Mouse (Mus musculus) mesoderm, embryonic 11.5 days (tissue): ENCODE results near the gene Lgals4.

ENCODE experiments used
- DNase-seq: peaks from one replicate; pipeline ENCODE4 v3.0.0-alpha.2; 2012; ENCODE audit warnings: low read depth, low spot score

Lgals4 gene

GRCm38 (mm10) chr7:28808221-28808941 lies 25.3 kb upstream of the Lgals4 start, which contains the start of gene Hnrnpl:
Gene Hnrnpl (plus strand): TSS chr7:28808541.
- peak; percentile 73 for DNase-seq

- DNase-seq: peak; percentile 95
Measured at GRCm38 (mm10) chr7:28808957-28809393, 24.7 kb upstream of the Lgals4 start.

DNA sequence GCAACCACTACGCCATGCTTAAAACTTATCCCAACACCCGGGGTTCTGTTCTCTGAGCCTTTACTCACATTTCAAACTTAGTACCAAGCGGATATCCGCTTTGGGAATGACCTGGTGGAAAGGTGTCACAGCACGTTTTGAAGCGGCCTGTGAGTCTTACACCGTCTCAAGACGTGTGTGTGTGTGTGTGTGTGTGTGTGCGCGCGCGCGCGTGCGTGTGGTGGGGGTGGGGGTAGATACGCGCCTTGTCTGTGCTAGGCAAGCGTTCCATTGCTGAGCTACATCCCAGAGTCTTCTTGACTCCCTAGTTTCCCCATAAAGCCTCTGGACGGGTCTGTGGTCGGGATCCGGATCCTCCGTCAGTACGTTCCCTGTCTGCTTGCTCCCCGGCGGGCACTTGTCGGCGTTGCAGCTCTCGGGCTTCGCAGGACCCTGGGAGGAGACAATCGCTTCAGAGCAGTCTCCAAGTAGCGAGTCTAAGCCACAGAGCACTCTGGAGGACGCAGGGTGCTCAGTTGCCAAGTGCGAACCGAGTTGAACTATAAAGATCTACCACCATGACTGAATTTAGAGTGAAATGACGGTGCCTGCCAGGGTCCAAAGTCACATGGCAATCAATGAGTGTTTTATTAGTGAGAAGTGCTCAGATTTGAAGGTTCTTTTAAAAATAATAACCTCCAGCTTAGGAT lies 24.1 kb upstream of the Lgals4 start:
- peak; percentile 57 for DNase-seq

DNA sequence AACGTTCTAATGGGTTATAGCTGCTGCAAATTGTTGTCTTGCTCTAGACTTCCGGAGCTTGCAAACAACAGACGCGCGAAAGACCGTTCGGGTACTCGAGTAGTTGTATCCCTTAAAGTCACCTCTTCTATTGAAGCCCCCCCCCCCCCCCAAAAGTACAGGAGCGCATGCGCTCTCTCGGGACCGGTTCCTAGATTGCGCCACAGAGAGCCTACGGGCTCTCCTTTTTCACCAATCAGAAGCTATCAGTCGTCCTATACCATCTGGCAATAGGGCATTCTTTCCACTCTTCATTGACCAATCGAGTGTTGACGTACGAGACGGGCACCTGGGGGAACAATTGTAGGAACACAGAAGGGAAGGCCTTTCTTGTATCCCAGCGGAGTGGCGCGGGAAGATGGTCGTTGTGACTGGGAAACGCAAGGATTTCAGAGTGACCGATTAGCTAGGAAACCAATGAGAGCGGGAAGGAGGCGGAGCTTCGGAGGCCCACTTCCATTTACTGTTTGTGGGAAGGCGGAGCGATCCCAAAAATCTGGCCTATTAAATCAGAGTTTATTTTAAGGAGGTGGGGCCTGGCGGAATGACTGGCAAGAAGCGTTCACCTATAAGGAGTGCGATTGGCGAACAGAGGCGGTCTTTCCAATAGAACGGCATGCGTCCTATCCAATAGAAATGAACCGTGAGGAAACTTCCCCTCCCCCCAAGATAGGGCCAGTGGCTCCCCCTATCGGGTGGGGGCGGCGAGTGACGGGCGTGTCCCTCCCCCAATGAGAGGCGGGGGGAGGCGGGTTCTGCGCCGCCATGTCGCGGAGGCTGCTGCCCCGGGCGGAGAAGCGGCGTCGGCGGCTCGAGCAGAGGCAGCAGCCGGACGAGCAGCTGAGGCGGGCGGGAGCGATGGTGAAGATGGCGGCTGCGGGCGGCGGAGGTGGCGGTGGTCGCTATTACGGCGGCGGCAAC lies 23.3 kb upstream of the Lgals4 start:
- DNase-seq: peak; percentile 99

- DNase-seq: peak; percentile 97
Measured at GRCm38 (mm10) chr7:28811228-28811627, 22.4 kb upstream of the Lgals4 start.

DNA sequence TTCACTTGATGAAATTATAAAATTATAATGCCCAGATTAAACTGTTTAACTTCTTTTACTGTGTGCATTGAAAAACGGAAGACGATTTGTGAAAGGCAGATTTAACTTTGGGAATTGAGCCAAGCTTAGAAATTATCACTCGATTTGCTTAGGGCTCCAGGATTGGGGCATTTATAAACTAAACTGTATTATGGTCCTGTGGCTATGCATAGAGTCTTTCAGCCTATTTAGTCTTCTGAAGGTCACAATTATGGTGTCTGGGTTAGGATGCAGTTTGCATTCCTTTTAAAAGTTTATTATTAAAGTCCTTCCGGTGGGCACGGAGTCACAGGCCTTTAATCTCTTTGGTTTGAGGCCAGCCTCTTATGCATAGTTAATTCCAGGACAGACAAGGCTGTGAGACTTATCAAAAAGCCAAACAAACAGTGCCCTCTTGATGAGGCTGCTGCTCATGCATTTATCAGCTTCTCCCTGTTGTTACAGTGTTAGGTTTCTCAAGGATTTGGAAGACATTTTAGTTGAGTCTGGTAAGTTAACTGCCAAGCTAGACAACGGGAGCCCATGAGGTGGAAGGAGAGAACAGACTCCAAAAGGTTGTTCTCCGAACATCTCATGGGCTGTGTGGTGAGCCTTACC lies 21.9 kb upstream of the Lgals4 start:
- no peak for DNase-seq

DNA sequence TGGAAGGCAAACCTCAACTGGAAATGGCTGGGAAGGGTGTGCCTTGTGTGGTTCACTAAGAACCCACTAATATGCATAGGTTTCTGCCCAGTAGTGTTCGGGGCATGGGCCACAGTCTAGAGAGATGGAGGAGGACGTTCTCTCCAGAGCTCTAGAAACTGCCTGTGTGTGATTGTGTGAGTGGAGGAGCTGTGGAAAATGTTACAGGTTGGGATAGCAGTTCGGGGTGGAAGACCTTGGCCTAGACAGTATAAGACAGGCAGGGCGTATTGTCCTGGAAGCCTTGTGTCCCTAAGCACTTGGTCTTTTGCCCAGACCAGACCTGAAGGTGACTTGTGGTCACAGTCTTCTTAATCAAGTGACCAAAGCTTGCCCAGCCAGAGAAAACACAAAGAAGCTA lies 21.2 kb upstream of the Lgals4 start:
- DNase-seq: no peak

DNA sequence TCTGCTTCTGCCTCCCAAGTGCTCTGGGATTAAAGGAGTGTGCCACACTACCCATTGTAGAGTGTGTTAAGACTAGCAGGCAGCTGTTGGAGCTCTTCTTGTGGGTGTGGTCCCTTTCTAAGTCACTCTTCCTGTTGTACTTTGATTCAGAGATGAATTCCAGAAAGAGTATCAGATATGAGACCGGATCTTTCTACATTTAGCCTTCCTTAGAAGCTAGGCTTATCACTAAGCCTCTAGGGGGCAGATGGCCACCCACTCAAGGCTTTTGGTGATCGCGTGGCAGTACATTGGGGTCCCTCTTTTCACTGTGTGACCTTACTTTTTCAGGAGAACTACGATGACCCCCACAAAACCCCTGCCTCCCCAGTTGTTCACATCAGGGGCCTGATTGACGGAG lies 20.7 kb upstream of the Lgals4 start:
- no peak for DNase-seq

DNA sequence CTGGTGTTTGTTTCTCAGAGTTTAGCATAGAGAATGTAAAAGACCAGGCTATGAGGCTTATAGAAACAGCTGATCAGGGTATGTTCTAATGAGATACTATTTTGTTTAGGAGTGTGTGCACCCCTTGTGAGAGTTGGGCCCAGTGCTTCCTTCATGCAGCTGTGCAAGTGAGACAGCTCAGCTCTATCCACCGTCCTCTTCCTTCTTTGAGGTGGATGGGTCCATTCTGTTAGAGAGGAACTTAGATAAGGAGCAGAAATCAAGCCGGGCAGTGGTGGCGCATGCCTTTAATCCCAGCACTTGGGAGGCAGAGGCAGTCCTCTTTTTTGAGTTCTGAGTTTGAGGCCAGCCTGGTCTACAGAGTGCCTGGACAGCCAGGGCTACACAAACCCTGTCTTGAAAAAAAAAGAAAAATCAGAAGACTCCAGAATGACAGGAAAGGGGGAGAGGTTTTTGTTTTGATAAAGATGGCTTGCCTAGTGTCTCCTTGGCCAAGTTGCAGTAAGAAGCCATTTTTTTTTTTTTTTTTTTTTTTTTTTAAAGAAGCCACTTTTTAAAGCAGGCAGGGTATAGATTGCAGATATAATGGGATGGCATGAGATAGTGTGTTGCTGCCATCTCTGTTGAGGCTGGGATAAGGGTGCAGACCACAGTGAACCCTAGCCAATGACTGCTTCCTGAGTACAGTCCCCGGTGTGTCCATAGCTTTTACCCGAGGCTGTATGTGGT lies 19.2 kb upstream of the Lgals4 start:
- no peak for DNase-seq

DNA sequence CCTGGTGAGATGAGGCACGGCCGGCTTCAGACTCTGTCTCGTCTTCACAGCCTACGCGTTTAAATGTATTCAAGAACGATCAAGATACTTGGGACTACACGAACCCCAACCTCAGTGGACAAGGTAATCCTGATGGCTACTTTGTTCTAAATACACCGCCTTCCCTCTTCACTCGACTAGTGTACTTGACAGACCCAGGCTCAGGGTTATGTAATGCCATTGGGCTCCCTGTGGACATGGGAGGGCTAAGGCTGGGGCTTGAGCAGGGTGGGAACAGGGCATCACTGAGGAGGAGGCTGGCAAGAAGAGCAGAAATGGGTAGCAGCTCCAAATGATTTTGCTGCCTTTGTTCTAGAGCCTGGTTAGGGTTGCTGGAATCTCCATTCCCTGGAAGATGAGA lies 18.4 kb upstream of the Lgals4 start:
- no peak for DNase-seq

GRCm38 (mm10) chr7:28816201-28816600 lies 17.5 kb upstream of the Lgals4 start:
- no peak for DNase-seq

DNA sequence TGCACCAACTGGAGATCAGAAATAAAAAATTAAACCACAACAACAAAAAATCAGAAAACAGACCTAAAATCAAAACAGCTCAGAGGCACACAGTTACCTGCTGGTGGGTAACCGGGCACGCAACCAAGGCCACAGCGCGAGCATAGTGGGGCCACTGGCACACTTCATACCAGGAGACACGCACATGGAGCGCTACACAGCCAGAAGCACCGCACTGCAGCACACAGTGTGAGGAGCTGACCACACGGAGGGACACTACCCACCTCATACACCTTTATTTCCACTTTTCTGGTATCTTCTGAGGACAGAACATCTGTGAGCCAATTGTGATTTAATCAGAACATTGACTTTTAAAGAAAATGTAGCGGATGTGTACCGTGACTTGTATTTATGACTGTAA lies 16.7 kb upstream of the Lgals4 start:
- DNase-seq: no peak

DNA sequence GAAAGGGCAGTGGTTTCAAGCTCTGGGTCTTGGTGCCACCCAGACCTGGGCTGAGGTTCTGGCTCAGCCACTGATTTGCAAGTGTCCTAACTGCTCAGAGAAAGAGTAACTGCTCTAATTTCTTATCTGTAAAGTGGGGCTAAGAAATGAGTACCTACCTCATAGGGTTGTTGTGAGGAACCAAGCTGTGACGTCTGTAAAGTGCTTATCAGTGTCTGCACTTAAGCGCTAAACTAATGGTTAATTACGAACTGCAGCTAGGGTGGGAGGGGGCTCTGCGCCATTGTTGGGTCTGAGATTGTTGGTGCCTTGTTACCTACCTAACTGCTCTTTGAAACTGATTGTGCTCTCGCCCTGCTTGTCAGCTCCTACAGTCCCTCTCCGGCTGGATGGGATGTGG lies 16.1 kb upstream of the Lgals4 start:
- DNase-seq: no peak

- DNase-seq: no peak
Measured at GRCm38 (mm10) chr7:28817957-28818356, 15.7 kb upstream of the Lgals4 start.

DNA sequence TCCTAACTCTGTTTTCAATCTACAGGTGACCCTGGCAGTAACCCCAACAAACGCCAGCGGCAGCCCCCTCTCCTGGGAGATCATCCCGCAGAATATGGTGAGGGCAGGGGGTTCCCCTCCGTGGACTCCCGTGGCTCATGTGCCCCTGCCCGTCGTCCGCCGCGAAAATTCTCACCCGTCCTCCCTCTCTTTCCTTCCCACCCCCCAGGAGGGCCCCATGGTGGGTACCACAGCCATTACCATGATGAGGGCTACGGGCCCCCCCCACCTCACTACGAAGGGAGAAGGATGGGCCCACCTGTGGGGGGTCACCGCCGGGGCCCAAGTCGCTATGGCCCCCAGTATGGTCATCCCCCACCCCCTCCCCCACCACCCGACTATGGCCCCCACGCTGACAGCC lies 15.2 kb upstream of the Lgals4 start:
- no peak for DNase-seq

GRCm38 (mm10) chr7:28818861-28819452 lies 14.7 kb upstream of the Lgals4 start:
- no peak for DNase-seq

DNA sequence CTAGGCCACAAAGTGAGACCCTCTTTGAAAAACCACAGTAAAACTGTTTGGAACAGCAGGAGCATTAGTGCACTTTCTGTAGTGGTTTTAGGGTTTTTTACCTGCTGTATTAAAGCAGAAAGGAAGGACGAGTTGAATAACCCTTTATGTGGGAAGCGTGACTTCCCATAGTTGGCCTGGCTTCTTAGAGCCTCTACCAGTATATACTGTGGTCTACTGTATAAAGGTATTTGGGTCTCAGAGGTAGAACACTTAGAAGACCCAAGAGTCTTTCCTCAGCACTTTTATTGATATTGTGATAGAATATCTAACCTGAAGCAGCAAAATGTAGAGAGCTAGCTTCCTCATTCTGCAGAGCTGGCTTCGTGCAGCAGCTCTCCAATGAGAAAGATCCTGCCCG lies 14.1 kb upstream of the Lgals4 start:
- DNase-seq: no peak

DNA sequence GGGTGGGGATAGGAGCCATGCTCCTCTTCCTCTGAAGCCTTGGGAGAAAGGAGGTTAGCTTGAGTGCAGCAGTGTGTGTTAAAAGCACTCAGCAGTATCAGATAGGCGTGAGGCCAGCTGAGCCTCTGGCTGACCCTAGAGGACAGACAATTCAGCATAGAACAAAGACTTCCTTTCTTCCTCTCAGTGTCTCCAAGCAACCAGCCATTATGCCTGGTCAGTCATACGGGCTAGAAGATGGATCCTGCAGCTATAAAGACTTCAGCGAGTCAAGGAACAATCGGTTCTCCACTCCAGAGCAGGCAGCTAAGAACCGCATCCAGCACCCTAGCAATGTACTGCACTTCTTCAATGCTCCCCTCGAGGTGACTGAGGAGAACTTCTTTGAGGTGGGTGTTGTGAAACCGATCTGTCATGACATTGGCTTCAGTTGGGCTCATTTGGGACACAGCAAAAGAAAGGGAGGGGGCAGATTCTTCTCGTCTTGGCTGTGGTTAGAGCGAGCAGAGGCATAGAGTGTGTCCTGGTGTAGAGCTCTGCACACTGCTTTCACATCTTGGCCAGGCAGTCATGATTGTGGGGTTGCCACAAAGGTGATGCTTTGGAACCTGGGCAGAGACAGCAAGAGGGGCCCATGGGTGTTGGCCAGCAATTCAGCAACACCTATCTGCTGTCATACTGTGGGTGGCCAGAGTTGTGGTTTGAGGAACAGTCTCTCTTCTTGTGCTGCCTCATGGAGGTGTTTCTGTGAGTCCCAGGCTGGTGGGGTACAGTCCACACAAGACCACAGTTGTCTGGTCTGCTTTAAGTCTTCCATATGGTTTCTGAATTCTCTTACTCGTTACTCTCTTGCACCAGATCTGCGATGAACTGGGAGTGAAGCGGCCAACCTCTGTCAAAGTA lies 13.0 kb upstream of the Lgals4 start:
- peak; percentile 70 for DNase-seq

DNA sequence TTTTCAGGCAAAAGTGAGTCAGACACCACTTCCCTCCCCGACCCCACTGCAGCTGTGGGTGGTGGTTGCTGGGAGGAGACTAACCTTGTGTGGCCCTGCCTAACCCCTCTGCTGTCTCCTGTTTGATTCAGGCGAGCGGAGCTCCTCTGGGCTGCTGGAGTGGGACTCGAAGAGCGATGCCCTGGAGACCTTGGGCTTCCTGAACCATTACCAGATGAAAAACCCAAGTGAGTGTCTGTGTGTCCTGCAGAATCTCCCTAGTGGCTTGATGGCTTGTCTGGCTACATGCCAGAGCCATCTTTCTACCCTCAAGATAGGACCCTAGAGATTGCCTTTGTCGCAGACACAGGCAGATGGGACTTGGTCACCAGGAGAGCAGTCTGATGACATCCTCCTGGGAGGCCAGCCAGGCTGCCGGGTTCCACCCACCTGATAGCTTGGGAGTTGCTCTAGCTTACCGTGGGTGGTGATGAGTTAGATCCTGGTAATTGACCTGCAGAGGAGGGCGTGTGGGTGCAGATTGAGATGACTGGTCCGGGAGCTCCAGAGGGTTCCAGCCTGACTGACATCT lies 12.3 kb upstream of the Lgals4 start:
- DNase-seq: no peak
